Mouse (Mus musculus) embryonic fibroblast, embryonic 13.5 days (primary cell): ENCODE data around the gene Cnga1. TPM values are rescaled to one million over a fixed set of nuclear protein-coding genes. Genes with fewer than 3 reads are reported as not detected.

Source experiments
- H3K27ac ChIP-seq: 2 replicates; pipeline ENCODE4 v1.5.1; 2012; ENCODE audit warnings: low read length, control low read depth, inconsistent platforms; ENCODE audit not compliant: insufficient read depth
- H3K4me1 ChIP-seq: 2 replicates; pipeline ENCODE4 v1.6.1; 2011; ENCODE audit warnings: low read length; ENCODE audit not compliant: control insufficient read depth, insufficient read depth
- H3K4me3 ChIP-seq: 2 replicates; pipeline ENCODE4 v1.5.1; 2011; ENCODE audit warnings: mild to moderate bottlenecking, control low read depth, low read length; ENCODE audit not compliant: insufficient read depth
- CTCF ChIP-seq: IDR thresholded peaks from 2 replicates; pipeline ENCODE4 v1.5.1; 2011; ENCODE audit warnings: mild to moderate bottlenecking, control low read depth, low read length, moderate library complexity, borderline replicate concordance; ENCODE audit not compliant: insufficient read depth
- POLR2A ChIP-seq: IDR thresholded peaks from 2 replicates; pipeline ENCODE4 v1.6.1; 2011; ENCODE audit warnings: low read depth, mild to moderate bottlenecking, control low read depth, low read length, moderate library complexity
- polyA plus RNA-seq: library from polyadenylated mRNA; stranded (reverse); fragments of >200 nt; gene quantifications from 2 replicates; pipeline ENCODE4 v1.2.4, GENCODE M21; 2011; ENCODE audit warnings: low read depth; ENCODE audit not compliant: missing spikeins, insufficient read length

Cnga1 gene
- polyA plus RNA-seq, 1 experiment, result not detected

DNA sequence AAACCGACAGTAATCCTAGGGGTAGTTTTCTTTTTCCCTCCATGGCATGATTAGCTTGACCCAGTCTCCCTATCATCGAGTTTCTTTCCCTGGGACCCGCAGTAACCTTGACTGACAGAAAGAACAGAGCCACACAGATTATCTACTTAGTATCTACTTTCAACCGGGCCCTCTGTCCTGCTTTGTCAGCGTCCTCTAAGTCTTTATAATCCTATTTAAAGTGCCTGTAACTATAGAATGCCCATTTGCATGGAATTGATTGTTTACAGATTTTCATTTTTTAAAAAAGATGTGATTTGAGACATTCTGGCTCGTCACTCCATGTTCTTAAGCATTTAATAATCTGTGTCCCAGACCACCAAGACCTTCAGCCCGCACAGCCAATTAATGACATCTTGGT is 420 bp downstream of the Cnga1 start:
- Histone ChIP-seq H3K4me1 (peaks cover 2% of the 10 kb centered on the region; the same call in 1 of the 2 replicates), H3K4me3 (no peak overlapping the region), H3K27ac (no peak overlapping the region)
- TF ChIP-seq CTCF (no peak), POLR2A (no peak)

DNA sequence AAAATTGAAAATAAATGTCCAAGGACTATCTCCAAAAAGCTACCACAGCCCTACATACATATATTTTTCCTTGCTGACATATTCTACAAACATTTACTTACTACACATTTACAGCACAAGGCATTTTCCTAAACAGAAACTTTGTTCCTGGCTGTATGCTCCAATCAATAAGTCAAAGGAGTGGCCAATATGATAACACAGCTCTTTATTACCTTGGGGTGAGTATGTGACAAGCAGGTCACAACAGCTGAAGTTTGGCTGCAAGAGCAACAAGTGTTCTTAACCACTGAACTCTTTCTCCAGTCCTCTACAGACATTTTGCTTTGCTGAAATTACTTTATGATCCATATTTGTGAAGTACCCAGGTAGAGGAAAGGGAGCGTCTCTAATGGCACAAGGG is 4.0 kb downstream of the Cnga1 start:
- Histone ChIP-seq H3K27ac (no peak overlapping the region), H3K4me3 (no peak overlapping the region), H3K4me1 (no peaks in the 10 kb centered on the region)
- no peak for TF ChIP-seq POLR2A
- no peak for TF ChIP-seq CTCF

DNA sequence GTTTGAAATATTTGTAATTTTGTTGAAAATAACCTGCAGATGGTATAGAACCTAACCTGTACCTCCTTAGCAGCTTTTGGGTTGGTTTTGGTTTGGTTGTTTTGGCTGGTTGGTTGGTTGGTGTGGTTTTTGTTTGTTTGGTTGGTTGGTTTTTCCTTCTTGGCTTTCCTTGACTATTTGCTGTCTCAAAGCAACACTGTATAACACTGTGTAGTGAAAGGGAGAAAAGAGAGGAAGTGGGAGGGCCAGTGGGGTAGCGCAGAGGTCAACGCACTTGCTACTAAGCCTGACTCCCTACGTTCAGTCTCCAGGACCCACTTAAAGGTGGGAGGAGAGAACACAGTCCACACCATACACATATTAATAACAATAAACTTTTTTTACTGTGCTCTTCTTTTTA is 7.5 kb downstream of the Cnga1 start:
- TF ChIP-seq POLR2A (no peak), CTCF (no peak)
- no peak overlapping the region for H3K4me3 ChIP-seq
- H3K4me1 ChIP-seq, result no peaks in the 10 kb centered on the region
- H3K27ac ChIP-seq, result no peak overlapping the region

DNA sequence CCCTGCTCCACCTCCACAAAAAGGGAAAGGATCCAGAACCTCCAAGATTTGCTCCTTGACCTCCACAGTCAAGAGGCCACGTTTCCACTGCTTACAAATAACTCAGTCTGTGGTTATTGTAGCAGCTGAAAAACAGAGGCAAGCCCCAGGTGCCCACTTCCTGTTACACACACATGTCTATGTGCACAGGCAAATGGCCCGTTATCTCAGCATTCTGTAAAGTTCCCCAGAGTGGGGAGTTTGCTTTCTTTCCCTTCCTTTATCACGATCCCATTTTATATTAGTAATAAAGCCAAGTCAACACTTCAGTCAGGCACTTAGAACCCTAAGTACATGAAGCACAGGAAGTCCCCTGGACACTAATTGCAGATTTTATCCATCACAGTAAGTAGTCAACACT is 8.0 kb downstream of the Cnga1 start:
- no peak overlapping the region for H3K27ac ChIP-seq
- H3K4me1 ChIP-seq, result no peaks in the 10 kb centered on the region
- no peak overlapping the region for H3K4me3 ChIP-seq
- TF ChIP-seq POLR2A (no peak), CTCF (no peak)

DNA sequence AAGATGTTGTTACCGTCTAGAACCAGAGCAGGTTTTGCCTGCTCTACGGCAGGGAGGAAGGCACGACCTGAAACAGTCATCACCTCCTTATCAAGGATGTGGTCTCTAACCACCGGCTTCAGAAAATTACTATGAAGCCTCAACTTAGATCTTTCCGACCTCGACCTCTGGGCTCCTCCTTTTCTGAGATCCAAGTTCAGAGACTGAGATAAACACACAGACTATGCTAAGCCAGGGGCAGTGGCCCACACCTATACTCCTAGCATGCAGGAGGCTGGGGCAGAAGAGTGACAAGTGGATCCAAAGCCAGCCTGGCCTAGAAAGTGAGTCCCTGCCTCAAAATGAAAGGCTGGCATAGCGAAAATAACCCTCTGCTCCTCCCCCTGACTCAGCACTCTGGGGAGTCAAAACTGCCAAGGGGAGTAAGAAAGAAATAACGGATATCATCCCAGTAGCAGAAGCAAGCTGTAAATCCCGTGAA is 9.2 kb downstream of the Cnga1 start:
- Histone ChIP-seq H3K4me3 (no peak overlapping the region), H3K27ac (no peak overlapping the region), H3K4me1 (peaks cover 3% of the 10 kb centered on the region; the same call in 1 of the 2 replicates)
- TF ChIP-seq POLR2A (no peak), CTCF (no peak)

DNA sequence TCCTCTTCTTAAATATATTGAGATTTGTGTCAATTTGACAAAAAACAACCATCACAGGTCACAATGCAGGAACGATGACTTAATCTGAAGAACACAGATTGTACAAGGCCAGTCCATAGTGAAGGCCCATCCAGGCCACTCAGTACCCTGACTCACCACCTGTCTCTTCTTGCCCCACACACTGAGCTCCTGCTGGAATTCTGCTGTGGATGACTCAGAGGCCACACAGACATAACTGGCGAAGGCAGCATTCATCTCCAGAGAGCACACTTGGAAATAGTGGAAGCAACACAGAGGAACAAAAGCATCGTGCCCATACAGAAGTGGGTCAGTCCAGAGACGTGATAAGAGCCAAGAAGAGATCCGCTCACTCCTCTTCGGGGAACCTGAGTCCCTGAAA is 14.0 kb downstream of the Cnga1 start:
- Histone ChIP-seq H3K4me1 (peaks cover 3% of the 10 kb centered on the region; the same call in 1 of the 2 replicates), H3K27ac (no peak overlapping the region), H3K4me3 (no peak overlapping the region)
- TF ChIP-seq CTCF, result no peak
- TF ChIP-seq POLR2A, result no peak

DNA sequence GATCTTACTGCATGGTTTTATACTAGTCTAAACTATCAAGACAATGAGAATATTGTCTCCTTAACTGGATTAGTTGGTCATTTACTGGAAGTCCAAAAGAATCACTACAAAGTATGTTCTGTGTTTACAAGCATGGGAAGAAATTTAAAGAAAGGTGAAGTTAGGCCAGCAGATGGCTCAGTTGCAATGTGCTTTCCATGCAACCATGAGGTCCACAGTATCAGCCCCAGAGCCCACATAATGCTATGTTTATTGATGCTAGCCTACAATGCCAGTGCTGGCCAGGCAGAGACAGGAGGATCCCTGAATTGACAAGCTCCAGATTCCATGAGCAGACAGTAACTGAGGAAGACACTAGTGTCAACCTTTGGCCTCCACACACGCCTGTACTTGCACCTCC is 23.1 kb downstream of the Cnga1 start:
- H3K4me3 ChIP-seq, result no peak overlapping the region
- TF ChIP-seq POLR2A, result no peak
- TF ChIP-seq CTCF, result no peak
- H3K27ac ChIP-seq, result no peak overlapping the region
- no peaks in the 10 kb centered on the region for H3K4me1 ChIP-seq

DNA sequence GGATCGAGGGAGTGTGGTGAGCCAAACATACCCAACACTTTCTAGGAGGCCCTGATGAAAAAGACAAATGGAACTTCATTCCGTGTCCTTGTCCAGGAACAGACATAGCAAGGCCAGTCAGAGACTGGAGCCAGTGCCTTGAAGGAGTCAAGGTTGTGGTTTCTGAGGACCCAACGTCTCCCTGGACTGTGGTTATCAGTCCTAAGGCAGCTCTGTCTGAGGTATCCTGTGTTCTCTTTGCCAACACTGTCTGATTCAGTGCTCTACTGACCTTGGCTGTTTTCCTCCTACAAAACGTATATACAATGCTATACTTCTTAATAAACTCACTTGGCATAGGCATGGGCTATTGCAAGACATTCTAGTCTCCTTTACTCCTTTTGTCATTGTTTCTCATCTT is 26.7 kb downstream of the Cnga1 start:
- Histone ChIP-seq H3K4me1 (no peaks in the 10 kb centered on the region), H3K27ac (no peak overlapping the region), H3K4me3 (no peak overlapping the region)
- no peak for TF ChIP-seq POLR2A
- TF ChIP-seq CTCF, result no peak

DNA sequence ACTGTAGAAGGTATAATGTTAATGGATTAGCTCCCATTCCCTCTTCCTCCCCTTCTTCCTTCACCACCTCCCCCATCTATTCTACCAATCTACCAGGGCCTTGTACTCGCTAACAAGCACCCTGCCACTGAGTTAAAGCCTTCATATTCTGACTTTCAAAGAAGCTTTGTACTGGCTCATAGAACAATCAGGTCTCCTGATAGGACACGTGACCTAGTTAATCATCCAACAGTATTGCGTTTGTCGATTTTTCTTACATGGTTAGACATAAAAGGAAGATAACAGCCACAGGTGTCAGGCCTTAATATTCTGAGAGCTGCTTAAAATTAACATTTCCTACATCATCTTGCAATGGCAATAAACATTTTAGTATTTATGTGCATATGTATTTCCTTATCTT is 40.9 kb downstream of the Cnga1 start:
- Histone ChIP-seq H3K27ac (no peak overlapping the region), H3K4me1 (no peaks in the 10 kb centered on the region), H3K4me3 (no peak overlapping the region)
- TF ChIP-seq POLR2A, result no peak
- TF ChIP-seq CTCF, result no peak

DNA sequence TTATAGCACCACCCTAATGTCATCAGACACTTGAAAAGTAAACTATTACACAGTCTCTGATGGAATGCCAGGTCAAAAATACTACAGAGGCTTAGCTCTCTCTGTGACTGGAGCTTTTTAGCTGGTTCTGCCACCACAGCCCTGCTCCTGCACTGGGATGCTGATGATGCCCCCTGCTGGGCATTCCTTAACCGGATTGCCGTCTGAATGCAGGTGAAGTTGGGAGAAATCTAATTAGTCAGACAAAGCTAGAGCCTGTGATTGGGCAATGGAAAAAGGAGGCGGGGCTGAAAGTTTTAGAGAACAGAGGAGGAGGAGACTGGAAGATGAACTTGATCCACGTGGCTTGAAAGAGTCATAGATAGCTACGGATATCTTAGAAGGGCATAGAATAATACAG is 43.1 kb downstream of the Cnga1 start:
- TF ChIP-seq POLR2A, result no peak
- peak; percentile 53; the same call in 1 of the 2 replicates for TF ChIP-seq CTCF
- no peak overlapping the region for H3K4me3 ChIP-seq
- H3K4me1 ChIP-seq, result no peaks in the 10 kb centered on the region
- no peak overlapping the region for H3K27ac ChIP-seq
